Mouse (Mus musculus) embryonic facial prominence, embryonic 13.5 days (tissue): ENCODE data around the gene Prickle1. TPM values are rescaled to one million over a fixed set of nuclear protein-coding genes. Genes with fewer than 3 reads are reported as not detected.
A peak's percentile ranks its signal among the peaks of the same experiment; 100 is the strongest.

ENCODE experiments used
- ATAC-seq: fragments of 200-750 bp; cut with Nextera tagmentation; 2 replicates; pipeline ENCODE4 v1.8.0; 2017; ENCODE audit warnings: low read depth; ENCODE audit not compliant: insufficient number of reproducible peaks, insufficient read depth, low FRiP score, low TSS enrichment
- H3K27ac ChIP-seq: fragments of 300-500 bp; sonication (generic); 2 replicates; pipeline ENCODE4 v1.5.1; 2015; ENCODE audit warnings: moderate library complexity, mild to moderate bottlenecking, inconsistent platforms
- H3K27me3 ChIP-seq: fragments of 300-500 bp; sonication (generic); 2 replicates; pipeline ENCODE4 v1.6.1; 2015; ENCODE audit warnings: mild to moderate bottlenecking, inconsistent platforms
- H3K36me3 ChIP-seq: fragments of 300-500 bp; sonication (generic); 2 replicates; pipeline ENCODE4 v1.6.1; 2015; ENCODE audit warnings: mild to moderate bottlenecking, inconsistent platforms
- H3K4me1 ChIP-seq: fragments of 300-500 bp; sonication (generic); 2 replicates; pipeline ENCODE4 v1.6.1; 2015; ENCODE audit warnings: inconsistent platforms
- H3K4me2 ChIP-seq: fragments of 300-500 bp; sonication (generic); 2 replicates; pipeline ENCODE4 v1.6.1; 2015; ENCODE audit warnings: moderate library complexity, mild to moderate bottlenecking, inconsistent platforms
- H3K4me3 ChIP-seq: fragments of 300-500 bp; sonication (generic); 2 replicates; pipeline ENCODE4 v1.5.1; 2015; ENCODE audit warnings: mild to moderate bottlenecking, inconsistent platforms
- H3K9ac ChIP-seq: fragments of 300-500 bp; sonication (generic); 2 replicates; pipeline ENCODE4 v1.6.1; 2015; ENCODE audit warnings: mild to moderate bottlenecking, inconsistent platforms
- H3K9me3 ChIP-seq: fragments of 300-500 bp; sonication (generic); 2 replicates; pipeline ENCODE4 v1.6.1; 2016; ENCODE audit warnings: inconsistent platforms
- WGBS: fragments of 180-500 bp; shearing (Covaris S2); methylation state at CpG from one replicate; pipeline ENCODE4 v1.1.7; 2015; ENCODE audit warnings: mixed read lengths; 5-methylcytosine and 5-hydroxymethylcytosine counted together
- polyA plus RNA-seq: library from polyadenylated mRNA; unstranded; fragments of >200 nt; fragmentation: Nextera tagmentation; extraction: Ambion mirVana; gene quantifications from 2 replicates; pipeline ENCODE4 v1.2.1, GENCODE M21; 2015

The Prickle1 gene
- polyA plus RNA-seq, 1 experiment from 2014 or later = 46.5 TPM

- no peak for ATAC-seq
- H3K27ac ChIP-seq = peak overlapping the region; percentile 87
- no peaks in the 10 kb centered on the region for H3K27me3 ChIP-seq
- H3K9me3 ChIP-seq = no peaks in the 10 kb centered on the region
- peak overlapping the region; percentile 83 for H3K9ac ChIP-seq
- H3K36me3 ChIP-seq = no peaks in the 10 kb centered on the region
- peaks cover 80% of the 10 kb centered on the region for H3K4me1 ChIP-seq
- peak overlapping the region; percentile 95 for H3K4me2 ChIP-seq
- H3K4me3 ChIP-seq = peak overlapping the region; percentile 77
- WGBS = 4% methylated on average over 23 of the region's 23 CpGs
These were observed 77.4 kb downstream of the Prickle1 start for GRCm38 (mm10) chr15:93518143-93518902.

DNA sequence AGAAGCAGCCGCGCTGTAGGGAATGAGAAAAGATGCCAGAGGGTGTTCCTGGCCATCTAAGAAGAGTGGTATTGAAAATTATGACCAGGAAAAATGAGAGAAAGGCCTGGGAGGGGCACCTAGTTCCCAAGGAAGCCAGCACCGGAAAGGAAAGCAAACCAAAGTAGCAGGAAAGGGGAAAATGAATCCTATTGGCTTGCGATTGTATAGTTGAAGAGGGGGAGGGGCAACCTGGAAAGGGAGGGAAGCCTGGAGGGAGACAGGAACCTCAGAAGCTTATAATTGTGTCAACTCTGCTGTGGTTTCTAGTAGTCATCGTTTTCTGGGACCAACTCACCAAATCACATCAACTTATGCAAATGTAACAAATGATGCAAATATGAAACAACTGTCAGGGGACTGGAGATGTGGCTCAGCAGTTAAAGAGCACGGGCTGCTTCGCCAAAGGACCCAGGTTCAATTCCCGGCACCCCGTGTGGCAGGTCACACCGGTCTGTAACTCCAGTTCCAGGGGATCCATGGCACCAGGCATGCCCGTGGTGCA, 78.6 kb downstream of the Prickle1 start:
- Histone ChIP-seq H3K27me3 (no peaks in the 10 kb centered on the region), H3K9me3 (no peaks in the 10 kb centered on the region), H3K9ac (no peak overlapping the region), H3K4me3 (peak overlapping the region; percentile 77; the same call in 1 of the 2 replicates), H3K4me2 (peak overlapping the region; percentile 95), H3K27ac (peak overlapping the region; percentile 87), H3K4me1 (peaks cover 78% of the 10 kb centered on the region), H3K36me3 (no peaks in the 10 kb centered on the region)
- ATAC-seq = no peak
- 63% methylated on average over 11 of the region's 11 CpGs for WGBS

DNA sequence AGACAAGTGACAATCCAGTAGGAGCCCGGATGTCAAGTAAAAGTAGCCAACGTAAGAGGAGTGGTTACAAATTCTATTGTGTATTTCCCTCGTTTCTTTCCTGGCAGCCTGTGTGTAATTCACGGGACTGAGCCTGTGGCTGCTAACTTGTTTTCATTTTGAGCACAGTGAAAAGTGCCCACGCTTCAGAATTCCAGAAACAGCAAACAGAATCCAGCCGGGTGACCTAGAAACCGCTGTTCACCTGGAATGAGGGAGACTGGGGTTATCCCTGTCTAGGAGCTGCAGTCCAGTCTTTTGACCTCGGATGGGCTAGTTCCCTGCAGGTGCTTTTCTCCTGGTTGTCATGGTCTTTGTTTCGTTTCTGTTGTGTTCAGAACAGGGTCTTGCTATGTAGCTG, 80.4 kb downstream of the Prickle1 start:
- no peak overlapping the region for H3K4me3 ChIP-seq
- no peak overlapping the region for H3K27ac ChIP-seq
- H3K4me1 ChIP-seq = peaks cover 66% of the 10 kb centered on the region
- no peak overlapping the region for H3K9ac ChIP-seq
- no peaks in the 10 kb centered on the region for H3K9me3 ChIP-seq
- no peaks in the 10 kb centered on the region for H3K27me3 ChIP-seq
- peaks cover 10% of the 10 kb centered on the region; the same call in 1 of the 2 replicates for H3K36me3 ChIP-seq
- H3K4me2 ChIP-seq = no peak overlapping the region
- ATAC-seq = no peak
- WGBS = 67% methylated on average over 9 of the region's 9 CpGs

DNA sequence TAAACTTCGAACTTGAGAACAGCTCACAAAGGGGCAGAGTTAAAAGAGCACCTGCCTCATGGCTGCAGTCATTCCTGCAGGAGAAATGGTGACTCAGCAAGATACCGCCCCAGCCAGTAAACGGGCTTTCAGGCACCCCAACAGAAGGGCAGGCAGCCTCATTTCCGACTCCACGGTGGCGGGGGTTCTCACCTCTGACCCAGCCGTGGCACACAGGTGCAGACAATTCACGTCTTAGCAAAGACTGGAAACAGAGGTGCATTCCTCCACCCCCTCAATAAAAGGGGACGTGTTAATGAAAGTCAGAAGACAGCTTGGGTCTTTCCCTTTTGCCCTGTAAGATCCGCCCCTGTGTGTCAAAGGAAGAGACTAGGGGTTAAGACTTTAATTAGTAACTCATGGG, 81.8 kb downstream of the Prickle1 start:
- WGBS = 5% methylated on average over 10 of the region's 10 CpGs

GRCm38 (mm10) chr15:93512437-93512836, 83.3 kb downstream of the Prickle1 start:
- ATAC-seq = no peak
- Histone ChIP-seq H3K4me3 (no peak overlapping the region), H3K9ac (peak overlapping the region; percentile 11; the same call in 1 of the 2 replicates), H3K27ac (no peak overlapping the region), H3K9me3 (no peaks in the 10 kb centered on the region), H3K27me3 (no peaks in the 10 kb centered on the region), H3K36me3 (peaks cover 33% of the 10 kb centered on the region), H3K4me2 (no peak overlapping the region), H3K4me1 (peaks cover 42% of the 10 kb centered on the region)
- WGBS = 42% methylated on average over 9 of the region's 9 CpGs

More for the DNA sequence above, 81.8 kb downstream of the Prickle1 start:
- H3K27ac ChIP-seq = no peak overlapping the region
- no peak for ATAC-seq
- H3K9ac ChIP-seq = no peak overlapping the region
- H3K36me3 ChIP-seq = peaks cover 18% of the 10 kb centered on the region
- no peak overlapping the region for H3K4me3 ChIP-seq
- no peaks in the 10 kb centered on the region for H3K9me3 ChIP-seq
- H3K4me2 ChIP-seq = peak overlapping the region; percentile 39
- H3K4me1 ChIP-seq = peaks cover 56% of the 10 kb centered on the region
- H3K27me3 ChIP-seq = no peaks in the 10 kb centered on the region

- no peak for ATAC-seq
- Histone ChIP-seq H3K4me3 (no peak overlapping the region), H3K9ac (no peak overlapping the region), H3K36me3 (peaks cover 45% of the 10 kb centered on the region), H3K27ac (no peak overlapping the region), H3K27me3 (no peaks in the 10 kb centered on the region), H3K9me3 (no peaks in the 10 kb centered on the region), H3K4me2 (no peak overlapping the region), H3K4me1 (peaks cover 34% of the 10 kb centered on the region)
- WGBS = 35% methylated on average over 12 of the region's 12 CpGs
These were observed 84.9 kb downstream of the Prickle1 start for GRCm38 (mm10) chr15:93510690-93511336.

GRCm38 (mm10) chr15:93504808-93505207, 90.9 kb downstream of the Prickle1 start:
- H3K36me3 ChIP-seq = peaks cover 91% of the 10 kb centered on the region
- H3K4me1 ChIP-seq = no peaks in the 10 kb centered on the region
- no peak overlapping the region for H3K4me2 ChIP-seq
- no peaks in the 10 kb centered on the region for H3K9me3 ChIP-seq
- H3K4me3 ChIP-seq = no peak overlapping the region
- no peak overlapping the region for H3K9ac ChIP-seq
- 94% methylated on average over 17 of the region's 17 CpGs for WGBS
- H3K27me3 ChIP-seq = no peaks in the 10 kb centered on the region
- no peak overlapping the region for H3K27ac ChIP-seq
- no peak for ATAC-seq

GRCm38 (mm10) chr15:93503201-93503745, 92.4 kb downstream of the Prickle1 start:
- Histone ChIP-seq H3K4me2 (no peak overlapping the region), H3K4me1 (no peaks in the 10 kb centered on the region), H3K4me3 (no peak overlapping the region), H3K9ac (no peak overlapping the region), H3K9me3 (no peaks in the 10 kb centered on the region), H3K27me3 (no peaks in the 10 kb centered on the region), H3K36me3 (peaks cover 95% of the 10 kb centered on the region), H3K27ac (no peak overlapping the region)
- ATAC-seq = no peak
- WGBS = 94% methylated on average over 35 of the region's 35 CpGs

GRCm38 (mm10) chr15:93502703-93503102, 93.0 kb downstream of the Prickle1 start:
- 94% methylated on average over 9 of the region's 9 CpGs for WGBS
- Histone ChIP-seq H3K9me3 (no peaks in the 10 kb centered on the region), H3K27me3 (no peaks in the 10 kb centered on the region), H3K4me3 (no peak overlapping the region), H3K4me1 (no peaks in the 10 kb centered on the region), H3K36me3 (peaks cover 95% of the 10 kb centered on the region), H3K27ac (no peak overlapping the region), H3K9ac (no peak overlapping the region), H3K4me2 (no peak overlapping the region)
- no peak for ATAC-seq

- H3K27me3 ChIP-seq = no peaks in the 10 kb centered on the region
- H3K36me3 ChIP-seq = peaks cover 84% of the 10 kb centered on the region
- ATAC-seq = no peak
- H3K9ac ChIP-seq = no peak overlapping the region
- no peak overlapping the region for H3K4me3 ChIP-seq
- WGBS = 87% methylated on average over 9 of the region's 9 CpGs
- H3K27ac ChIP-seq = no peak overlapping the region
- no peak overlapping the region for H3K4me2 ChIP-seq
- no peaks in the 10 kb centered on the region for H3K4me1 ChIP-seq
- no peaks in the 10 kb centered on the region for H3K9me3 ChIP-seq
These were observed 95.8 kb downstream of the Prickle1 start for GRCm38 (mm10) chr15:93499866-93500265.

DNA sequence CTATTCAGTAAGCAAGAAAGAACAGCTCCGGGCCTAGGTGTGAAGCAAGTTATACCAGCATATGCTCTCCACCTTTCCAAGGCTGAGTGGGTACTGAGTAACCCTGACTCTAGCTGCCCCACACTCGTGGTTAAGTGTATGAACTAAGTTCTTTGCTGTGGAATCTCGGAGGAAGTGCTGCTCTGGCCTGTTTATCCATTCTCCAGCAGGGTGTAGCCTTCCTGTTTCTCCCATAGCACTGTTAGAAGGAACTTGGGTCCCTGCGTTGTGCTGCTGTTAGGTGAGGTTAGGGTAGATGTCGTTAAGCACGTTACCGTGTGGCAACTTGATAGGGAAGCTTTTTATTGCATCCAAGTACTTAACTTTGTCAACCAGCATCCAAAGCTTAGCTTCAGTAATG, 101.0 kb downstream of the Prickle1 start:
- 89% methylated on average over 7 of the region's 7 CpGs for WGBS
- Histone ChIP-seq H3K9me3 (no peaks in the 10 kb centered on the region), H3K4me3 (no peak overlapping the region), H3K4me1 (no peaks in the 10 kb centered on the region), H3K27ac (no peak overlapping the region), H3K36me3 (peaks cover 41% of the 10 kb centered on the region), H3K27me3 (no peaks in the 10 kb centered on the region), H3K4me2 (no peak overlapping the region), H3K9ac (no peak overlapping the region)
- ATAC-seq = 0 out of 2 replicates have a peak, but pooled peaks have one; percentile 26
